Mouse (Mus musculus) heart, postnatal 0 days (tissue): ENCODE measurements at regions not wholly inside any gene's neighbourhood (a gene's known extent, or its start where the extent isn't known, plus 50 kb on each side); places are given as distances from the start of the nearest gene placed in this dataset.

Experiments used
- ATAC-seq: fragments of 200-750 bp; cut with Nextera tagmentation; 2 replicates; pipeline ENCODE4 v1.8.0; 2017; ENCODE audit warnings: low read depth, moderate number of reproducible peaks, moderate library complexity; ENCODE audit not compliant: insufficient read depth
- DNase-seq: peaks from one replicate; pipeline ENCODE4 v3.0.0-alpha.2; 2016; ENCODE audit warnings: low spot score
- H3K27ac ChIP-seq: fragments of 300-500 bp; sonication (generic); 2 replicates; pipeline ENCODE4 v1.5.1; 2014; ENCODE audit warnings: low read depth, mild to moderate bottlenecking
- H3K27me3 ChIP-seq: fragments of 300-500 bp; sonication (generic); 2 replicates; pipeline ENCODE4 v1.6.1; 2014; ENCODE audit warnings: low read length, mixed read lengths; ENCODE audit not compliant: control insufficient read depth, insufficient read depth
- H3K36me3 ChIP-seq: fragments of 300-500 bp; sonication (generic); replicated peaks from 2 replicates; pipeline ENCODE4 v1.6.1; 2014; ENCODE audit warnings: low read length, mixed read lengths; ENCODE audit not compliant: control insufficient read depth, insufficient read depth
- H3K4me1 ChIP-seq: fragments of 300-500 bp; sonication (generic); 2 replicates; pipeline ENCODE4 v1.6.1; 2014; ENCODE audit warnings: antibody characterized with exemption; ENCODE audit not compliant: control insufficient read depth, insufficient read depth
- H3K4me2 ChIP-seq: fragments of 300-500 bp; sonication (generic); 2 replicates; pipeline ENCODE4 v1.6.1; 2014; ENCODE audit warnings: low read depth, mild to moderate bottlenecking, low read length, moderate library complexity
- H3K4me3 ChIP-seq: fragments of 300-500 bp; sonication (generic); 2 replicates; pipeline ENCODE4 v1.5.1; 2014; ENCODE audit warnings: low read depth, low read length
- H3K9ac ChIP-seq: fragments of 300-500 bp; sonication (generic); replicated peaks from 2 replicates; pipeline ENCODE4 v1.6.1; 2014; ENCODE audit warnings: low read depth, low read length, mixed read lengths
- H3K9me3 ChIP-seq: fragments of 300-500 bp; sonication (generic); replicated peaks from 2 replicates; pipeline ENCODE4 v1.6.1; 2016; ENCODE audit warnings: low read length; ENCODE audit not compliant: control insufficient read depth
- CTCF ChIP-seq: IDR thresholded peaks from 2 replicates; pipeline ENCODE4 v1.5.1; 2016; ENCODE audit warnings: antibody characterized with exemption, control low read depth, low read depth
- EP300 ChIP-seq: IDR thresholded peaks from 2 replicates; pipeline ENCODE4 v1.6.1; 2016; ENCODE audit warnings: antibody characterized with exemption, low read depth
- WGBS: fragments of 180-500 bp; shearing (Covaris S2); extraction: QIAGEN DNeasy Blood & Tissue Kit; methylation state at CpG from one replicate; pipeline ENCODE4 v1.1.7; 2014; 5-methylcytosine and 5-hydroxymethylcytosine counted together

- WGBS, result 23% methylated on average over 1 of the region's 1 CpGs
These were observed 147.2 kb upstream of the Tbl1x start for GRCm38 (mm10) chrX:77363657-77364056.

GRCm38 (mm10) chrX:77367351-77367750 is 143.5 kb upstream of the Tbl1x start:
- Histone ChIP-seq H3K4me3 (no peak overlapping the region), H3K4me2 (no peak overlapping the region), H3K27ac (no peak overlapping the region), H3K9ac (no peak overlapping the region), H3K4me1 (no peaks in the 10 kb centered on the region), H3K27me3 (no peaks in the 10 kb centered on the region), H3K9me3 (no peaks in the 10 kb centered on the region), H3K36me3 (no peaks in the 10 kb centered on the region)
- no peak for ATAC-seq
- DNase-seq, result no peak
- TF ChIP-seq EP300, result no peak
- no peak for TF ChIP-seq CTCF

More at GRCm38 (mm10) chrX:77363657-77364056, 147.2 kb upstream of the Tbl1x start:
- Histone ChIP-seq H3K9me3 (no peaks in the 10 kb centered on the region), H3K4me3 (no peak overlapping the region), H3K9ac (no peak overlapping the region), H3K4me1 (no peaks in the 10 kb centered on the region), H3K27ac (no peak overlapping the region), H3K27me3 (no peaks in the 10 kb centered on the region), H3K36me3 (no peaks in the 10 kb centered on the region), H3K4me2 (no peak overlapping the region)
- no peak for TF ChIP-seq CTCF
- TF ChIP-seq EP300, result no peak
- DNase-seq (no peak), ATAC-seq (no peak)

DNA sequence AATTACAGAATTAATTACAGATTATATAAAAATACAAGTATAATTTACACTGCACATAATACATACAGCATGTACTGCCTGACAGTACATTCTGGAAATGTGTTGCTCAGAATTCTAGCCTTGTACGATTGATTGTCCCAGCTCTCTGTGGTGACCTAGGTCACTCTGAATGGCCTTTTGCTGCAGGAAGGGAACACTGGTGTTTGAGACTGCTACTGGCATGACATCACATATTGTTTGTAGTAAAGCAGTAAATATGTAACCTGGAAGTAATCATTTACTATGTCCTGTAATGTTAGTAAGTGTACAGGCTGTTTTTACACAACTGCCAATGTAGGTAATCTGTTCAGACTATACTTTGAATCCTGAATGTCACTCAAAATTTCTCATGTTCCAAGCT is 123.5 kb upstream of the Tbl1x start:
- no peak overlapping the region for H3K4me3 ChIP-seq
- WGBS, result 74% methylated on average over 1 of the region's 1 CpGs
- TF ChIP-seq EP300 (no peak), CTCF (no peak)
- H3K9ac ChIP-seq, result no peak overlapping the region
- DNase-seq (no peak), ATAC-seq (no peak)
- H3K27ac ChIP-seq, result no peak overlapping the region
- no peaks in the 10 kb centered on the region for H3K27me3 ChIP-seq
- no peaks in the 10 kb centered on the region for H3K4me1 ChIP-seq
- H3K36me3 ChIP-seq, result no peaks in the 10 kb centered on the region
- no peaks in the 10 kb centered on the region for H3K9me3 ChIP-seq
- H3K4me2 ChIP-seq, result no peak overlapping the region

DNA sequence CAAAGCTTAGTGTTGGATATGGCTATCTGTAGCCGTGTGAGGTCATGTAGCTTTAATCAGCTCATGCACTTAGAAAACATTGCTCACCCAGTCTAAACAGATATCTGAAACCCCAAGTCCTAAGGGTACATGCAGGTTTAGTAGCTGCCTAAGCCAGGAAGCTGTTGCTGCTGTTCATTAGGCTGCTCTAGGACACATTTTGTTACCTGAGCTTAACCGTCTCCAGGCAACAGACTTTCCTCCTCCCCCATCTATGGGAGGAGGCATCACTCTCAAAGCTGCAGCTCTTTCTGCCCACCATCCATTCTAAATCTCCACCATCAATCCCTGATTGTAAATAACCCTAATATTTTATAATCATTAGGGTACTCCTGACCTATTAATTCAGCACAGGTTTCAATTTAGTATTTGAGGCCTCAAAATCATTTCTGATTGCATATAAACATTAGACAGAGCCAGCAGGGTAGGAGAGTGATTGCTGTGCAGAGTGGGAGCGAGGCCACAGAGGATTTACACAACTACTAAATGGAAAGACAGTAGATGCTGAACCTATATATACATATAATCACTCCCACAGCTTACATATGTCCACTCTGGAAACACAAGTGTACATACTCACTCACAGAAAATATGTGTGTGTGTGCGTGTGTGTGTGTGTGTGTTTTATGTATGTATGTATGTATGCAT is 118.9 kb upstream of the Tbl1x start:
- 70% methylated on average over 4 of the region's 4 CpGs for WGBS
- no peak overlapping the region for H3K27ac ChIP-seq
- no peaks in the 10 kb centered on the region for H3K27me3 ChIP-seq
- H3K36me3 ChIP-seq, result no peaks in the 10 kb centered on the region
- no peaks in the 10 kb centered on the region for H3K9me3 ChIP-seq
- DNase-seq (no peak), ATAC-seq (no peak)
- no peak for TF ChIP-seq EP300
- no peak for TF ChIP-seq CTCF
- no peak overlapping the region for H3K4me2 ChIP-seq
- no peak overlapping the region for H3K4me3 ChIP-seq
- no peak overlapping the region for H3K9ac ChIP-seq
- no peaks in the 10 kb centered on the region for H3K4me1 ChIP-seq

DNA sequence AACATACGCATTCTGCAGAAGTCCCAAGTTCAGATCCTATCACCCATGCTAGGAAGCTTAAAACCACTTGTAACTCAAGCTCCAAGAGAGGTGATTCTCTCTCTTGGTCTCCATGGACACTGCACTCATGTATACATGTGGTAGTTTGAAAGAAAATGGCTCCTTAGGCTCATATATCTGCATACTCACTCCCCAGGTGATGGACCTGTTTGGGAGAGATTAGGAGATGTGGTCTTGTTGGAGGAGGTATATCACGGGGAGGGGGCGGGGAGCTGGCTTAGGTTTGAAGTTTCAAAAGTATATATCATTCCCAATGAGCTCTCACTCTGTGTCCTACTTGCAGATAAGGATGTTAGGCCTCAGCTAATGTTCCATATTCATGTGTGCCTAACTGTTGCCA is 103.9 kb upstream of the Tbl1x start:
- Histone ChIP-seq H3K36me3 (no peaks in the 10 kb centered on the region), H3K4me2 (no peak overlapping the region), H3K4me1 (no peaks in the 10 kb centered on the region), H3K9me3 (no peaks in the 10 kb centered on the region), H3K27me3 (no peaks in the 10 kb centered on the region), H3K9ac (no peak overlapping the region), H3K27ac (no peak overlapping the region), H3K4me3 (no peak overlapping the region)
- no peak for DNase-seq
- ATAC-seq, result no peak
- TF ChIP-seq EP300 (no peak), CTCF (no peak)
- WGBS, result 84% methylated on average over 3 of the region's 3 CpGs

- DNase-seq, result no peak
- no peak overlapping the region for H3K4me3 ChIP-seq
- H3K9me3 ChIP-seq, result no peaks in the 10 kb centered on the region
- ATAC-seq, result no peak
- no peak overlapping the region for H3K4me2 ChIP-seq
- H3K9ac ChIP-seq, result no peak overlapping the region
- H3K4me1 ChIP-seq, result no peaks in the 10 kb centered on the region
- WGBS, result 32% methylated on average over 3 of the region's 3 CpGs
- TF ChIP-seq CTCF (no peak), EP300 (no peak)
- no peaks in the 10 kb centered on the region for H3K36me3 ChIP-seq
- H3K27me3 ChIP-seq, result no peaks in the 10 kb centered on the region
- no peak overlapping the region for H3K27ac ChIP-seq
These were observed 102.9 kb upstream of the Tbl1x start for GRCm38 (mm10) chrX:77407925-77408324.
